Mouse (Mus musculus) ES-Bruce4 (cell line): ENCODE results near the gene Arhgap45. TPM values are rescaled to one million over a fixed set of nuclear protein-coding genes. Genes with fewer than 3 reads are reported as not detected.

Experiments
- H3K27ac ChIP-seq: 2 replicates; pipeline ENCODE4 v1.5.1; 2012; ENCODE audit warnings: low read length, inconsistent platforms; ENCODE audit not compliant: insufficient read depth
- H3K27me3 ChIP-seq: 2 replicates; pipeline ENCODE4 v1.6.1; 2012; ENCODE audit warnings: mild to moderate bottlenecking, low read length, inconsistent platforms; ENCODE audit not compliant: control insufficient read depth, poor library complexity, insufficient read depth, severe bottlenecking
- H3K36me3 ChIP-seq: 2 replicates; pipeline ENCODE4 v1.6.1; 2012; ENCODE audit warnings: inconsistent platforms, mild to moderate bottlenecking, low read length, moderate library complexity; ENCODE audit not compliant: control insufficient read depth, poor library complexity, insufficient read depth, severe bottlenecking
- H3K4me1 ChIP-seq: one replicate; pipeline ENCODE4 v1.8.1; 2011; ENCODE audit warnings: low read length; ENCODE audit not compliant: control insufficient read depth, insufficient read depth
- H3K4me3 ChIP-seq: 2 replicates; pipeline ENCODE4 v1.5.1; 2011; ENCODE audit warnings: low read depth, mild to moderate bottlenecking, low read length
- H3K9ac ChIP-seq: 2 replicates; pipeline ENCODE4 v1.6.1; 2012; ENCODE audit warnings: low read depth, mild to moderate bottlenecking, inconsistent platforms; ENCODE audit not compliant: poor library complexity, severe bottlenecking
- H3K9me3 ChIP-seq: replicated peaks from 2 replicates; pipeline ENCODE4 v1.6.1; 2012; ENCODE audit warnings: mild to moderate bottlenecking, low read length, inconsistent platforms; ENCODE audit not compliant: control insufficient read depth, poor library complexity, insufficient read depth, severe bottlenecking
- CTCF ChIP-seq: IDR thresholded peaks from one replicate; pipeline ENCODE4 v1.8.1; 2011; ENCODE audit warnings: low read depth, low read length
- EP300 ChIP-seq: IDR thresholded peaks from 2 replicates; pipeline ENCODE4 v1.6.1; 2011; ENCODE audit warnings: low read depth, low read length; ENCODE audit not compliant: insufficient read depth
- POLR2A ChIP-seq: IDR thresholded peaks from one replicate; pipeline ENCODE4 v1.8.1; 2011; ENCODE audit warnings: low read length; ENCODE audit not compliant: insufficient read depth
- polyA plus RNA-seq: library from polyadenylated mRNA; stranded (reverse); fragments of >200 nt; gene quantifications from 2 replicates; pipeline ENCODE4 v1.2.4, GENCODE M21; 2011; ENCODE audit warnings: low read depth; ENCODE audit not compliant: missing spikeins, insufficient read depth, insufficient read length

Gene Arhgap45
- polyA plus RNA-seq, 1 experiment = 6.5 TPM

GRCm38 (mm10) chr10:80003374-80004232, 12.8 kb upstream of the Arhgap45 start:
- H3K9ac ChIP-seq = no peak overlapping the region
- H3K27ac ChIP-seq = no peak overlapping the region
- H3K4me3 ChIP-seq = 0 out of 2 replicates have a peak overlapping the region, but pooled peaks have one; percentile 4
- H3K27me3 ChIP-seq = no peaks in the 10 kb centered on the region
- peaks cover 16% of the 10 kb centered on the region for H3K4me1 ChIP-seq
- no peaks in the 10 kb centered on the region for H3K9me3 ChIP-seq
- H3K36me3 ChIP-seq = no peaks in the 10 kb centered on the region
- peak; percentile 41; the same call in 1 of the 2 replicates for TF ChIP-seq EP300
- TF ChIP-seq POLR2A = no peak

- no peaks in the 10 kb centered on the region for H3K36me3 ChIP-seq
- peaks cover 16% of the 10 kb centered on the region for H3K4me1 ChIP-seq
- TF ChIP-seq EP300 = no peak
- TF ChIP-seq POLR2A = no peak
- no peak for TF ChIP-seq CTCF
- H3K27me3 ChIP-seq = no peaks in the 10 kb centered on the region
- H3K9ac ChIP-seq = no peak overlapping the region
- H3K9me3 ChIP-seq = no peaks in the 10 kb centered on the region
- no peak overlapping the region for H3K27ac ChIP-seq
- no peak overlapping the region for H3K4me3 ChIP-seq
These were observed 12.2 kb upstream of the Arhgap45 start for GRCm38 (mm10) chr10:80004233-80004705.

GRCm38 (mm10) chr10:80011740-80012139, 4.7 kb upstream of the Arhgap45 start:
- Histone ChIP-seq H3K27ac (no peak overlapping the region), H3K4me1 (peaks cover 4% of the 10 kb centered on the region), H3K27me3 (no peaks in the 10 kb centered on the region), H3K9ac (no peak overlapping the region), H3K4me3 (no peak overlapping the region), H3K36me3 (no peaks in the 10 kb centered on the region), H3K9me3 (no peaks in the 10 kb centered on the region; the same call in 1 of the 2 replicates)
- TF ChIP-seq POLR2A (no peak), CTCF (no peak), EP300 (no peak)

GRCm38 (mm10) chr10:80013609-80014008, 2.8 kb upstream of the Arhgap45 start:
- Histone ChIP-seq H3K4me1 (peaks cover 5% of the 10 kb centered on the region), H3K36me3 (no peaks in the 10 kb centered on the region), H3K4me3 (peak overlapping the region; percentile 29), H3K9me3 (no peaks in the 10 kb centered on the region; the same call in 1 of the 2 replicates), H3K27ac (no peak overlapping the region), H3K27me3 (no peaks in the 10 kb centered on the region), H3K9ac (peak overlapping the region; percentile 6; the same call in 1 of the 2 replicates)
- no peak for TF ChIP-seq EP300
- no peak for TF ChIP-seq POLR2A
- no peak for TF ChIP-seq CTCF

- Histone ChIP-seq H3K4me1 (peaks cover 5% of the 10 kb centered on the region), H3K9me3 (no peaks in the 10 kb centered on the region; the same call in 1 of the 2 replicates), H3K9ac (no peak overlapping the region), H3K27me3 (no peaks in the 10 kb centered on the region), H3K36me3 (no peaks in the 10 kb centered on the region), H3K4me3 (peak overlapping the region; percentile 29), H3K27ac (no peak overlapping the region)
- TF ChIP-seq POLR2A (no peak), CTCF (no peak), EP300 (no peak)
These were observed 1.8 kb upstream of the Arhgap45 start for GRCm38 (mm10) chr10:80014484-80015290.

GRCm38 (mm10) chr10:80015583-80015982, 870 bp upstream of the Arhgap45 start:
- Histone ChIP-seq H3K9me3 (no peaks in the 10 kb centered on the region), H3K27ac (no peak overlapping the region), H3K27me3 (no peaks in the 10 kb centered on the region), H3K4me1 (peaks cover 5% of the 10 kb centered on the region), H3K36me3 (no peaks in the 10 kb centered on the region), H3K9ac (no peak overlapping the region), H3K4me3 (no peak overlapping the region)
- TF ChIP-seq CTCF = no peak
- no peak for TF ChIP-seq POLR2A
- no peak for TF ChIP-seq EP300
